Mouse (Mus musculus) thymus, adult 2 months (tissue): ENCODE measurements at regions not wholly inside any gene's neighbourhood (a gene's known extent, or its start where the extent isn't known, plus 50 kb on each side); places are given as distances from the start of the nearest gene placed in this dataset.

Experiments
- DNase-seq: peaks from one replicate; pipeline ENCODE4 v3.0.0; 2021
- H3K27ac ChIP-seq: fragments of 200-500 bp; 2 replicates; pipeline ENCODE4 v1.5.1; 2012; ENCODE audit warnings: low read length, control low read depth; ENCODE audit not compliant: control insufficient read depth, insufficient read depth
- H3K27me3 ChIP-seq: fragments of 200-500 bp; 2 replicates; pipeline ENCODE4 v1.6.1; 2012; ENCODE audit warnings: mild to moderate bottlenecking, low read length, moderate library complexity, mixed read lengths; ENCODE audit not compliant: control insufficient read depth, insufficient read depth
- H3K36me3 ChIP-seq: fragments of 200-500 bp; 2 replicates; pipeline ENCODE4 v1.6.1; 2012; ENCODE audit warnings: mild to moderate bottlenecking, low read length, moderate library complexity; ENCODE audit not compliant: control insufficient read depth, insufficient read depth
- H3K4me1 ChIP-seq: fragments of 200-500 bp; replicated peaks from 2 replicates; pipeline ENCODE4 v1.6.1; 2012; ENCODE audit warnings: low read length; ENCODE audit not compliant: control insufficient read depth, insufficient read depth
- H3K4me3 ChIP-seq: fragments of 200-500 bp; 2 replicates; pipeline ENCODE4 v1.5.1; 2012; ENCODE audit warnings: mild to moderate bottlenecking, low read length, control low read depth, moderate library complexity; ENCODE audit not compliant: control insufficient read depth, insufficient read depth
- CTCF ChIP-seq: fragments of 200-500 bp; IDR thresholded peaks from 2 replicates; pipeline ENCODE4 v1.5.1; 2012; ENCODE audit warnings: mild to moderate bottlenecking, control low read depth, low read length, moderate library complexity, borderline replicate concordance; ENCODE audit not compliant: control insufficient read depth, poor library complexity, insufficient read depth; ENCODE audit errors: extremely low read depth
- POLR2A ChIP-seq: fragments of 200-500 bp; IDR thresholded peaks from 2 replicates; pipeline ENCODE4 v1.6.1; 2012; ENCODE audit warnings: mild to moderate bottlenecking, low read length, control low read depth, moderate library complexity; ENCODE audit not compliant: control insufficient read depth, poor library complexity, insufficient read depth; ENCODE audit errors: extremely low read depth
- WGBS: fragments of 180-500 bp; shearing (Covaris S2); methylation state at CpG from one replicate; pipeline ENCODE4 v1.1.7; 2018; 5-methylcytosine and 5-hydroxymethylcytosine counted together

DNA sequence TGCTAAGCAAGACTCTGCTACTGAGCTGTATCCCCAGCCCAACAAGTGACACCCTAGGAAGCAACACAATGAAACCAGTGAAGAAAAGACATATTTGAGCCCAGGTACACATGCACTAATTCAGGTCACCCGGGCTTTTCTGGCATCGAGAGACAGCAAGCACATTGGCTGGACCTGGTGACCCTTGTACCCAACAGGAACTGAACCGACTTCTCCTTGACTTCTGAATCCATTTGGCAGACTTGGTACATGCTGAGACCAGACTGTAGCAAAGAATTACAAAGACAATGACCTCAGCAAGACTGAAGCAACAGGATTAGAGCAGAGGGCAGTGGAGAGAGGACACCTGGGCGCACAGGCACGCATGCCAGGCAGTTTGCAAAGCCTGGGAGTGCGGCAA is 79.1 kb downstream of the Sema4f start:
- H3K27me3 ChIP-seq: no peaks in the 10 kb centered on the region
- DNase-seq: no peak
- H3K27ac ChIP-seq: no peak overlapping the region
- no peaks in the 10 kb centered on the region for H3K36me3 ChIP-seq
- peaks cover 13% of the 10 kb centered on the region for H3K4me1 ChIP-seq
- TF ChIP-seq POLR2A: no peak
- TF ChIP-seq CTCF: no peak
- 97% methylated on average over 6 of the region's 6 CpGs for WGBS
- H3K4me3 ChIP-seq: no peak overlapping the region

DNA sequence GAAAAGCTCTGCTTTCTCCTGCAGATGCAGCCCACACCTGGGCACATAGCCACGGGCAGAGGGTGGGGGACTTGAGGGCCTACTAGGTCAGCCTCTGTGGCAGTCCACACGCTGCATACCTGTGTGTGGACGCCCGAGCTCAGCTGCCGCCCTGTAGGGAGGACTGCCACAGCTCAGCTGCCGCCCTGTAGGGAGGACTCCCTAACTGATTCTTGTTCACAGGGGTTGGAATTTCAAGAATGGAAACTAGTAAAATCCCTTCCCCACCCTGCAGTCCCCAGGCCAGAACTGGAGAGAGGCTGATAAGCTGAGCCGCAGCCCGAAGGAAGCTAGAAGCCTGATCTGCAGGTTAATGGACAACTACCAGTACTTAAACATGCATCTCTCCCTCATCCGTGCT is 82.0 kb upstream of the Hk2 start:
- no peaks in the 10 kb centered on the region for H3K27me3 ChIP-seq
- H3K4me3 ChIP-seq: no peak overlapping the region
- no peak for DNase-seq
- H3K36me3 ChIP-seq: no peaks in the 10 kb centered on the region
- no peaks in the 10 kb centered on the region for H3K4me1 ChIP-seq
- WGBS: 94% methylated on average over 9 of the region's 9 CpGs
- TF ChIP-seq POLR2A (no peak), CTCF (no peak)
- no peak overlapping the region for H3K27ac ChIP-seq

DNA sequence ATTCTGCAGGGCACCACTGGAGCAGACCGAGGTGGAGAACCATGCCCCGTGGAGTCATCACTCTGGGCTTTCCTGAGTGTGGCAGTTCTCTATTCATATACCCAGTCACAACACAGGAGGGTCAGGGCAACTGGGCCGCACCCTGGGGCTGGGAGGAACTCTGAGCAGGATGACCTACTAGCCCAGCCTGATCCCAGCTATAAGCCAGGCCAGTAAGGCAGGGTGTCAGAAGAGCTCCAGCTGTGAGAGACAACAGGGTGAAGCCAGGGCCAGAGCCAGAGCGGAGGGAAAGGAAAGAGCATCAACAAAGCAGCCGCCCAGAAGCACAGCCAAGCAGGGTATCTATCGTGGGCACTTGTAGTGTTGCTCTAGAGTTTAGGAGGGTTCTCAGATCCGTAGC is 81.1 kb upstream of the Hk2 start:
- no peaks in the 10 kb centered on the region for H3K4me1 ChIP-seq
- DNase-seq: no peak
- 90% methylated on average over 7 of the region's 7 CpGs for WGBS
- H3K27me3 ChIP-seq: no peaks in the 10 kb centered on the region
- no peaks in the 10 kb centered on the region for H3K36me3 ChIP-seq
- no peak overlapping the region for H3K4me3 ChIP-seq
- TF ChIP-seq CTCF (no peak), POLR2A (no peak)
- no peak overlapping the region for H3K27ac ChIP-seq

DNA sequence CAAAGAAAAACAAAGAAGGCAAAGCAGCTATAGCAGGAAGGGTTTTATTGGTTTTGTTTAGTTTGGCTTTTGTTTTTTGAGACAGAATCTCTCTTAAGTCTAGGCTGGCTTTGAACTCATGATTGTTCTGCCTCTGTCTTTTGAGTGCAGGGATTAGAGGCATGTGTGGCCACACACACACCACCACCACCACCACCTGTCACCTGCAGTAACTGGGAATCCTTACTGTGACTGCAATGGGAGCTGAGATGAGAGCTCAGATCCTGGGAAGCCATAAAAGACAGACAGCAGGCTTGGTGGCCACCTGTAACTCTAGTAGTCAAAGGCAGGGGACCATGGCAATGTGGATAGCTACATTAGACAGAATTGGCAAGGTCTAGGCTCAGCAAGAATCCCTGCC is 80.5 kb upstream of the Hk2 start:
- no peaks in the 10 kb centered on the region for H3K36me3 ChIP-seq
- H3K27ac ChIP-seq: no peak overlapping the region
- TF ChIP-seq POLR2A (no peak), CTCF (no peak)
- H3K27me3 ChIP-seq: no peaks in the 10 kb centered on the region
- no peaks in the 10 kb centered on the region for H3K4me1 ChIP-seq
- H3K4me3 ChIP-seq: no peak overlapping the region
- no peak for DNase-seq

DNA sequence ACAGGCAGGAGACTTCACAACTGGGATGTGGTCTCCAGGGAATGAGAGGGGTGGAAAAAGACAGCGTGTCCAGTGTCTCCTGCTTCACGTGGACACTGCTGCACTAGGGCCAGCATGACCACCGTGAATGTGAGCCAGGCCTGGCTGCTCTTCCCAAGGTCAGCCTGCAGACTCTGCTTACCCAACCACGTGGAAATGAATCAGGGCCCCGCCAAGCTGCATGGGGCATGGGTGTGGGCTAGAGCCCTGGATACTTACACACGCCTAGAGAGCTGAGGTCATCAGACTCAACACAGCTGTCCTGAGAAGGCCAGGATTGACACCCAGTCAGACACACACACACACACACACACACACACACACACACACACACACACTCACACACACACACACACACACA is 80.1 kb upstream of the Hk2 start:
- no peak for TF ChIP-seq CTCF
- no peak for TF ChIP-seq POLR2A
- H3K27ac ChIP-seq: no peak overlapping the region
- no peak overlapping the region for H3K4me3 ChIP-seq
- H3K27me3 ChIP-seq: no peaks in the 10 kb centered on the region
- WGBS: 82% methylated on average over 6 of the region's 6 CpGs
- no peaks in the 10 kb centered on the region for H3K4me1 ChIP-seq
- H3K36me3 ChIP-seq: no peaks in the 10 kb centered on the region
- DNase-seq: no peak

DNA sequence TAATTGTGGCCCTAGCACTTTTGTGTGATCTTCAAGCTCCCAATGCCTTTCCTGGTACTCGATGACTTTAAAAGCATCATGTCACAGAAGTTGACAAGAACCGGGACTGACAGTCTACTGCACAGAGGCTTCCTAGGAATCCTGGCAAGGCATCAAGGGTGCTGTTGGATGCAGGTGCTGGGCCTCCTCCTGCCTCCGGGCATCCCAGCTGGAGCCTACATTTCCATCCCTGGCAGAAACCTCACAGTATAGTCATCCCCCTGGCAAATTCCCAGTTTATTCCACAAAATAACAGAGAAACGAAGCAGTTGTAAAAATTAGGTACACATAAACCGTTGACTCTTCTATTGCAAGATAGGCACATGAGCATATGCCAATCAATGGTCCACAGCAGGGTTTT is 78.8 kb upstream of the Hk2 start:
- Histone ChIP-seq H3K4me1 (no peaks in the 10 kb centered on the region), H3K27ac (no peak overlapping the region), H3K36me3 (no peaks in the 10 kb centered on the region), H3K27me3 (no peaks in the 10 kb centered on the region), H3K4me3 (no peak overlapping the region)
- no peak for DNase-seq
- WGBS: 94% methylated on average over 5 of the region's 5 CpGs
- no peak for TF ChIP-seq CTCF
- no peak for TF ChIP-seq POLR2A

DNA sequence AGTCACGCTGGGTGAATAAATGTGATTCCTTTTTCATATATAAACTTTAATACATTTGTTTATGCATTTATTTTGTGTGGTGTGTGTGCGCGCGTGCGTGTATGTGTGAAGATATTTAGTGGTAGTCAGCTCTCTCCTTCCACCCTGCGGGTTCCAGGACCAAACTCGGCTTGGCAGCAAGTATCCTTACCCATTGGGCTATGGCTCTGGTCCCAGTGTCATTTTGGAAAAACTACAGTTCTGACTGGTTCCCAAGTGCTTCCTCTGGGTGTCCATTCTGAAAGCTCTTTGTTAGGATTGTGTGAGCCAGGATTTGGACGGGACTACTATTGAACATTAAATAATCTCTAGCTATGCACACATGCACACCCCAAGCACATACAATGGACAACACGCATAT is 76.3 kb upstream of the Hk2 start:
- TF ChIP-seq POLR2A (no peak), CTCF (no peak)
- Histone ChIP-seq H3K4me3 (no peak overlapping the region), H3K4me1 (no peaks in the 10 kb centered on the region), H3K27me3 (no peaks in the 10 kb centered on the region), H3K36me3 (no peaks in the 10 kb centered on the region), H3K27ac (no peak overlapping the region)
- WGBS: over 99% methylated on average over 9 of the region's 9 CpGs
- no peak for DNase-seq
